Mouse (Mus musculus): ENCODE results near the gene Dlat. TPM values are rescaled to one million over a fixed set of nuclear protein-coding genes. Genes with fewer than 3 reads are reported as not detected.

Gene Dlat
- polyA plus RNA-seq (2015; fragmentation: Nextera tagmentation; extraction: Ambion mirVana) = 106 and 116 TPM in 2 replicates

DNA sequence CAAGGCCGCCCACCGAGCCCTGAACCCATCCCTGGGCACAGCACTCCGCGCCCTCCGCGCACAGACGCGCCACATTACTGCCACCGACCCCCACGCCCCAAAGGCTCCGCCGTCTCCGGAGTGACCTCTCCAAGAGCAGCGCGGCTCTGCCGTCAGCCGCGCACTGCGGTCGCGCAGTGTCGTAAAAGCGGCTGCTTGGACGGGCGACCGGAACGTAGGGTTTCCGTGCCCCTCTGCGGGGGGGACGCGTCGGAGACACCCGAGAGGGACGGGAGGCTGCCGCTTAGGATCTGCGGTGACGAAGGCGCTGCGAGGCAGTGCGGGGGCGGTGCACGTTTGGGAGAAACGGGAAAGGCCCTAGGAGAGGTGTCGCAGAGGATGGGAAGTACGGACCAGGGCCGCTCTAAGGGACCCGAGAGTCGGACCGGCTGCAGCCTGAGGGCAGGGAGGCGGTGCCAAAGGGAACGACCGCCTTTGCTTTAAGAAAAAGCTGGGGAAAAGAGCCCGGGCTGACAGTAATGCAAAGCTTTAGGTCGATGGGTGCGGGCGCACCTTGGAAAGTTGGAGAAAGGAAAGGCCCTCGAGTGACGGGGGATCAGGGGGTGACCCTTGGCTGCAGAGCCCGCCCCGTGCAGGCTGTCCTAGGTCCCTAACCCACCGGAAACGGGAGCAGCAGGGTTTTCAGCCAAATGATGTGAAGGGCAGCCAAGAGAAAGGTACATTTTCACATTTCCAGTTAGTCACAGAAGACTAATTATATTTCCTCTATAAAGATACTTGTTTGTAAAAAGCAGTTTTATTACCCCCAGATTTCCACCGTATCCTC is at the start of gene Dlat:
Gene Dlat, minus strand, starts transcription at position 389 of the 826 bp plus-strand sequence.
- H3K9ac ChIP-seq = peak within 1 kb of the TSS; percentile 99
- H3K4me2 ChIP-seq = peak within 1 kb of the TSS; percentile 79
- H3K4me3 ChIP-seq = peak within 1 kb of the TSS; percentile 98
- peak within 1 kb of the TSS; percentile 90 for H3K27ac ChIP-seq (replicated peaks)
- no peaks in the 10 kb centered on the region for H3K27me3 ChIP-seq (replicated peaks)
- no peaks in the 10 kb centered on the region for H3K9me3 ChIP-seq
- H3K4me1 ChIP-seq = peaks cover 21% of the 10 kb centered on the region
- H3K36me3 ChIP-seq = peaks cover 35% of the 10 kb centered on the region
- WGBS = under 1% methylated on average over 63 of the region's 63 CpGs
- ATAC-seq (ENCODE audit: extremely low read depth, insufficient number of reproducible peaks, low FRiP score, low TSS enrichment) = peak; percentile 85

DNA sequence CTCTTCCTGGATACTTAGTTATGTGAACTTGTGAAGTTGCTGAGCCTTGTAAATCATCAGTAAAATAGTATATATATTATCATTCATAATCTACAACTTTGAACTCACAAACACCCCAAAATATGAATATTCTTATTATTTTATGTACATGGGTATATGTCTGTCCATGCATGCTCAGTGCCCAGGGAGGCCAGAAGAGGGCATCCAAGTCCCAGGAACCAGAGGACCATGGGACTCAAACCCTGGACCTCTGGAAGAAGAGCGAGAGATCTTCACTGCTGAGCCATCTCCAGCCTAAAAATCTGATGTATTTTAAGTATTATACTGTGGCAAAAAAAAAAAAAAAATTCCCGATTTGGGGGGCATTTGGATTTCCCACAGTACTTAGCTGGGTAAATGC is 49.5 kb upstream of the Dlat start:
- no peak overlapping the region for H3K9ac ChIP-seq
- H3K36me3 ChIP-seq = peaks cover 25% of the 10 kb centered on the region
- no peaks in the 10 kb centered on the region for H3K9me3 ChIP-seq
- no peak overlapping the region for H3K4me3 ChIP-seq
- peaks cover 6% of the 10 kb centered on the region for H3K4me1 ChIP-seq
- ATAC-seq (ENCODE audit: extremely low read depth, insufficient number of reproducible peaks, low FRiP score, low TSS enrichment) = no peak
- no peak overlapping the region for H3K27ac ChIP-seq (replicated peaks)
- no peak overlapping the region for H3K4me2 ChIP-seq
- 21% methylated on average over 2 of the region's 2 CpGs for WGBS
- H3K27me3 ChIP-seq (replicated peaks) = no peaks in the 10 kb centered on the region

DNA sequence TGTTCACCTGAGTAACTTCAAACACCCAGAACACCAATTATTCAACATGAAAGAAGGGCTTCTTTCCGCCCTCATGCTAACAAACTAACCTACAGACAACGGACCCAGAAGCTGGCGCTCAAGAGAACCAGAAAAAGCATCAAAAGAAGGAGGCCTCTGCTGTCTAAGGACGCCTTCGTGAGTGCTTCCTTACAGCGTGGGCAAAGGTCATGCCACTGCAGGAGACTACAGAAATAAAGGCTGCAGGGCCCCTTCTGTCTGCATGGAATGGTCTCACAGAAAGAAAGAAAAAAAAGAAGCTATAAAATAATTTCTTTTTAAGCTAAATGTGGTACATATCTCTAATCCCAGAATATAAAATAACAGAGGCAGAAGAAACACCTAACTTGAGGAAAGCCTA is 45.3 kb upstream of the Dlat start:
- Histone ChIP-seq H3K9me3 (no peaks in the 10 kb centered on the region), H3K4me1 (peaks cover 17% of the 10 kb centered on the region), H3K4me2 (no peak overlapping the region), H3K4me3 (no peak overlapping the region), H3K36me3 (peaks cover 32% of the 10 kb centered on the region), H3K27ac (replicated peaks) (no peak overlapping the region), H3K9ac (no peak overlapping the region), H3K27me3 (replicated peaks) (peaks cover 16% of the 10 kb centered on the region)
- no peak for ATAC-seq (ENCODE audit: extremely low read depth, insufficient number of reproducible peaks, low FRiP score, low TSS enrichment)
- 58% methylated on average over 6 of the region's 6 CpGs for WGBS

DNA sequence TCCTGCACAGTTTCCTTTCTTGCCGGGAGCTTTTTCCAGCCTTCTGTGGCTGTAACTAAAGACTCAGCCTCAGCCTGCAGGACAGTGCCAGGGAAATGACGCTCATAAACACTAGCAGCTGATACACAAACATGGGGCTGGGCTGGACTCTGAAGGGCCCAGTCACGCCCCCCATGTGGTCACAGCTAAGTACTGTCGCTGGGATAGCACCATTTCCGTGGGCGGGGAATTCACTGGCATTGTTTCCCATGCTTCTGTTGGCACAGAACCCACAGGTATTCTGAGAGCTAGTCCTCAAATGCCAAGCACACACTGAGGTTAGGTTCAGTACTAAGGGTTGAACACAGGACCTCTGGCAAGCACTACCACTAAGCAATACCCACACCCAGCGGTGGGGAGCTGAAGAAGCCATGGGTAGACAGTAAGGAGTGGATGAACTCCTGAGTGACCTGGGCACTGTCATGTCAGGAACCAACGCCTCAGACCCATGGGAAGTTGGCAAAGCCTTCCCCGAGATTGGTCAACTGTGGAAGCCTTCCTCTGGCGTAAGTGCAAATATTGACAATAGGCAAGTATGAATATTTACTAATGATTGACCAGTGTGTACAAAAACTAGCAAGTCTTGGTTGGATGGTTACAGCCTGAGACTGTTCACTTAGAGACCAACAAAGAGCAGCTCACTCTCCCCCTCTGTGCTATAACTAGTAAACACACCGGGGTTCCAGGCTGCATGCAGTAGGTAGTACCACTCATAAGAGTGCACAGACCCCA is 41.5 kb upstream of the Dlat start:
- Histone ChIP-seq H3K4me3 (no peak overlapping the region), H3K4me2 (no peak overlapping the region), H3K4me1 (peaks cover 40% of the 10 kb centered on the region), H3K36me3 (peaks cover 20% of the 10 kb centered on the region), H3K27ac (replicated peaks) (no peak overlapping the region), H3K9me3 (no peaks in the 10 kb centered on the region), H3K27me3 (replicated peaks) (peaks cover 32% of the 10 kb centered on the region), H3K9ac (no peak overlapping the region)
- 52% methylated on average over 11 of the region's 11 CpGs for WGBS
- no peak for ATAC-seq (ENCODE audit: extremely low read depth, insufficient number of reproducible peaks, low FRiP score, low TSS enrichment)

DNA sequence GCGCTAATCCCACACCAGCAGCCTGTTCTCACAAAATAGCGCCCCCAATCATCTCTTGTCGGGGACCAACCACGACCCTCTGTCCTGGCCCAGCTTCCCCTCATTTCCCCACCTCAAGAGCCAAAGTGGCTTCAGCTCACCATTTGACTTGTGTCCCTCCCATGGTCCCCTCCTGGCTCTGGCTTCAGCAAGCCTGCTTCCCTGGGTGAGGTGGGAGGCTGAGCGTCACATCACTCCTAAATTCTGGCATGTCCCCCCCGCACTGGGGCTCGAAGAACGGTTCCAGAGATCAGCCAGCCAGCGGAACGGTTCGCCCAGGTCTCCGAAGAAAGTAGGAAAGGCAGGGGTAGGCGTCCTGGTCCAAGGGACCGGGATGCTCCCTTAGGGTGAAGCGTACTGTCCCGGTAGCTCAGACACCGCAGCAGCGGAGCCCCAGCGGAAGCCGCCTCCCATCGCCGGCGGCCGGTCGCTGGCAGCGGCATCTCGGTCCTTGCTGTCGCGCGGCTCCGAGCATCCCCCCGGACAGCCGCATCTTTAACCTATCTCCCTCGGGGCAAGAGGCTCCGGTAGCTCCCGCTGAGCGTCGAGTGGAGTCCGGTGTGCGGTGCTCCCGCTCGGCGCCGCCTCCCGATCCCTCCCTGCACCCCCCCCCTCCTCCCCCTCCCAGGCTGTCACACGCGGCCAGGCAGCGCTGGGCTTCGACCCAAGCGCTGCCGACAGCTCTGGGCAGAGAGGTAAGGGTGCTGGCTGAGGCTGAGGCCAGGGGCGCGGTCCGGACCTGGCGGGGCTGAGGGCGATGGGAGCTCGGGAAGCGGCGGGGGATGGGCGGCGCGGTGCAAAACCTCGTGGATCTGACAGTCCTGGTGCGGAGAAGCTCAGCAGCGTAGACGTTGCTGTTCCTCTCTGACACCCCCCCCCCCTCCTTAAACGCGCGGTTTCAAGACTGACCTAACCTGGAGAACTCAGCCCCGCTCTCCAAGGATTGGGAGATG is 39.1 kb upstream of the Dlat start:
- H3K4me1 ChIP-seq = peaks cover 37% of the 10 kb centered on the region
- H3K27ac ChIP-seq (replicated peaks) = no peak overlapping the region
- peak overlapping the region; percentile 66 for H3K4me3 ChIP-seq
- no peaks in the 10 kb centered on the region for H3K9me3 ChIP-seq
- peaks cover 24% of the 10 kb centered on the region for H3K36me3 ChIP-seq
- H3K9ac ChIP-seq = peak overlapping the region; percentile 82
- peak; percentile 22; the same call in 1 of the 2 replicates for ATAC-seq (ENCODE audit: extremely low read depth, insufficient number of reproducible peaks, low FRiP score, low TSS enrichment)
- peaks cover 32% of the 10 kb centered on the region for H3K27me3 ChIP-seq (replicated peaks)
- peak overlapping the region; percentile 99 for H3K4me2 ChIP-seq
- WGBS = under 1% methylated on average over 69 of the region's 70 CpGs

DNA sequence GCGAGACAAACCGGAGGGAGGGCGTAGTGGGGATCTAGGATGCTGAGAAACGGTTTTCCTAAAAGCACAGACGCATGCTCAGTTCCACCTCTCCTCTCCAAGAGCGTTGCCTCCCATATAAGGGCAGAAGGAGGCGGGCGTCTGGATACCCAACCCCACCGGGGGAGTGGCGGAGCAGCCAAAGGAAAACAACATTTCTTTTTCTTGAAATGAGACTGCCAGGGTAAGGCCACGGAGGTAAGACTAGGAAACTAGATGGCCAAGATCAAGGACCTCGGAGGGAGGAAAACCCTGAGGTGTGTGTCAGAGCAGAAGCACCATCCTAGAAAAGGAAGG is 38.1 kb upstream of the Dlat start:
- H3K9me3 ChIP-seq = no peaks in the 10 kb centered on the region
- peaks cover 32% of the 10 kb centered on the region for H3K27me3 ChIP-seq (replicated peaks)
- peaks cover 37% of the 10 kb centered on the region for H3K4me1 ChIP-seq
- no peak overlapping the region for H3K27ac ChIP-seq (replicated peaks)
- H3K4me3 ChIP-seq = peak overlapping the region; percentile 66
- H3K36me3 ChIP-seq = peaks cover 31% of the 10 kb centered on the region
- peak overlapping the region; percentile 99 for H3K4me2 ChIP-seq
- no peak; the same call in 1 of the 2 replicates for ATAC-seq (ENCODE audit: extremely low read depth, insufficient number of reproducible peaks, low FRiP score, low TSS enrichment)
- H3K9ac ChIP-seq = peak overlapping the region; percentile 77
- WGBS = under 1% methylated on average over 12 of the region's 12 CpGs

DNA sequence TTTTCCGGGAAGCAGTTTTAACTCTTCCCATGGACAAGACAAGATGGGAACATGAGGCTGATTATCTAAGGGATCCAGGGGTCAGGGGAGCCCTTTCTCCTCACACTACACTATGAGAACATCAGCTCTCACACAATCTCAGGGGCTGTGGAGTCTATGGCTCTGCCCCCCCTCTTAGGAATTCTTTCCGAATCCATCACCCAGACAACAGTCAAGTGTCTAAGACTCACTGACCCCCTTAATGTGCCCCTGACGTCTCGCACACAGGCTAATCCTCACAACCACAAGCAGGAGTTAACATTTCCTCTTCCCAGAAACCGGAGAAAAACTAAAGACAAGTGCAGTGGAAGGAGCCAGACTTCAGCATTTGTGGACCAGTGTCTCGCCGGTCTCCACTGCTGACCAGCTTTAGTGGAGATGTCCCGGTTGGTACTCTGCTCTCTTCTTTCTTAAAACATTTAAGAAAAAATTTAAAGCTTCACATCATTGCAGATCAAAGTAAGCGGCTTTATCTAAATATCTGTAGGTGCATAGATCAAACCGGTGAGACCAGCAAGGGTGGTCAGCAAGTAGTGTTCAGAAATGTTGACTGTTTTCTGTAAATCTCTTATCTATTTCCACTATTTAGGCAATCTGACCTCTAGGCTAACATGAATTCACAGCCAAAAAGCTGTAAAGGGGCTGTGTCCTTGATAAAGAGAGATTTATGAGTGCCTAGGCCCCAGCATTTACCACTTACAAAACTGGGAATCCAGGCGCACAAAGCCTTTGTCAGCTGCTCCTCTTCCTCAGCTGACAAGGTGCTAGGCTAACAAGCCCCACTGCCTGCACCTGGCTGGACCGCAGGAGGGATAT is 37.5 kb upstream of the Dlat start:
- peaks cover 37% of the 10 kb centered on the region for H3K4me1 ChIP-seq
- peak overlapping the region; percentile 77 for H3K9ac ChIP-seq
- ATAC-seq (ENCODE audit: extremely low read depth, insufficient number of reproducible peaks, low FRiP score, low TSS enrichment) = no peak

DNA sequence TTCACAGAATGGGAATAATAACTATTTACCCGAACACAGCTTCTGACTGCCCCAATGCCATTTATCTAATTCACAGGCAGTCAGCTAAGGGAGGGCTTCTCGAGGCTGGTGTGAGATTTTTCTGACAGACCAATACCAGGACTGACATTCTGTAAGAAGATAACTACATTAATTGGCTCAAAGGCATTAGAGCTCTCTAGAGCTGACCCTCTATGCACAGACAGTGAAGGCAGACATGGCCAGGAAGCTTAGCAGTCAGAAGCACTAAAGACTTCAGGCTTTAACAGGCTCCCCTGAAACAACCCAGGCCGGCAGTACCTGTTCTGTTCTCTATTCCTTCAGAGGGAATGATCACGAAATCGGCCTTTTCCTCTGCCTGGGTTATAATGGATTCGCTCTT is 35.6 kb upstream of the Dlat start:
- Histone ChIP-seq H3K9me3 (no peaks in the 10 kb centered on the region), H3K4me3 (no peak overlapping the region), H3K4me2 (no peak overlapping the region), H3K36me3 (peaks cover 30% of the 10 kb centered on the region), H3K27ac (replicated peaks) (no peak overlapping the region), H3K27me3 (replicated peaks) (peaks cover 19% of the 10 kb centered on the region), H3K4me1 (peaks cover 26% of the 10 kb centered on the region), H3K9ac (no peak overlapping the region)
- no peak for ATAC-seq (ENCODE audit: extremely low read depth, insufficient number of reproducible peaks, low FRiP score, low TSS enrichment)
- WGBS = 75% methylated on average over 6 of the region's 6 CpGs

More for the DNA sequence above, 37.5 kb upstream of the Dlat start:
- peak overlapping the region; percentile 99 for H3K4me2 ChIP-seq
- WGBS = 57% methylated on average over 12 of the region's 12 CpGs
- H3K27me3 ChIP-seq (replicated peaks) = peaks cover 32% of the 10 kb centered on the region
- peaks cover 29% of the 10 kb centered on the region for H3K36me3 ChIP-seq
- H3K4me3 ChIP-seq = peak overlapping the region; percentile 66
- H3K9me3 ChIP-seq = no peaks in the 10 kb centered on the region
- H3K27ac ChIP-seq (replicated peaks) = no peak overlapping the region

DNA sequence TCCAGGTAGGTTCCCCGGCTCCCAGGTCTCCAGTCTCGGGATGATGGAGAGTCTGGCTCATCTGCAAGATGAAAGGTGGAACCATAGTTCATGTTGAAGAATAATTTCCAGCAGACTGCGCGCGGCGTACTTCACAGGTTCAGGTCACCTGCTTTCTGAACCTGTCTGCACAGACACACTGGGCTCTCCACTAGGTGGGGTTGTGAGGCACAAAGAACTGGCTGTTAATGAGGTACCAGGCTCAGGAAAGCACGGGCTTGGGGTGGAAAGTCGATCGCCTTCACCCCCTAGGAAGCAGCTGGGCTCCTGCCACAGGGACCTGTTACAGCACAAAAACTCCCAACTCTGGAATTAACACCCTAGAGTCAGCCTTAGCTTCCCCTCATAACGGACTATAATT is 34.1 kb upstream of the Dlat start:
- no peak for ATAC-seq (ENCODE audit: extremely low read depth, insufficient number of reproducible peaks, low FRiP score, low TSS enrichment)
- Histone ChIP-seq H3K27me3 (replicated peaks) (peaks cover 4% of the 10 kb centered on the region), H3K9ac (no peak overlapping the region), H3K36me3 (peaks cover 45% of the 10 kb centered on the region), H3K9me3 (no peaks in the 10 kb centered on the region), H3K27ac (replicated peaks) (no peak overlapping the region), H3K4me2 (peak overlapping the region; percentile 23; the same call in 1 of the 2 replicates), H3K4me1 (peaks cover 17% of the 10 kb centered on the region), H3K4me3 (no peak overlapping the region)
- WGBS = 22% methylated on average over 10 of the region's 10 CpGs

All from heart, embryonic 13.5 days (tissue).